In the genomic region with DNA sequence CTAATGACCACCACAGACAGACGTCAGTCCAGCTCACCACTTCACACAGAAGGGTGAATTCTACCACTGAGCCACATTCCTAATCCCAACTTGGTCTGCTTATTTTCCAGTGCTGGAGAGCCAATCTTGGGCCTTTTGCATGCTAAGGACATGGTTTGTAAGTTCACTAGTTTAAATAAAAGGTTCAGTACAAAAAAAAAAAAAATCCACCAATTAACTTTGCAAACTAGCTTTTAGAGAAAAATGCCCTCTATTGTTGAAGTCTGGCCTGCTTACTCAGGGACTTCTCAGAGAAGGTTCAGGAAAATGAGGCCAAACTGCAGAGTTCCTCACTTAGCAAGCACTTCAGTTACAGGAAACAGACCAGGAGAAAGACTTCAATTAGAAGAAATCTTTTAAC, we compare ENCODE assay signal across 8 mouse cellular contexts. TPM values are rescaled to one million over a fixed set of nuclear protein-coding genes. Genes with fewer than 3 reads are reported as not detected.
DNase-seq lines count a peak whose midpoint lies in the region; ATAC-seq and TF ChIP-seq lines count a peak whose summit lies in the region.

No protein-coding gene starts in this region.

- peak overlapping the region; percentile 62 for H3K27ac ChIP-seq in left cerebral cortex, adult 2 months
- no peak overlapping the region for H3K27ac ChIP-seq in embryonic facial prominence, embryonic 10.5 days (replicated peaks)
- no peak overlapping the region for H3K27ac ChIP-seq in neural tube, embryonic 13.5 days (replicated peaks)

- H3K9ac ChIP-seq in neural tube, embryonic 13.5 days = peak overlapping the region; percentile 71; the same call in 1 of the 2 replicates

- peaks cover 7% of the 10 kb centered on the region; the same call in 1 of the 2 replicates for H3K36me3 ChIP-seq in embryonic facial prominence, embryonic 10.5 days (replicated peaks)
- H3K36me3 ChIP-seq in neural tube, embryonic 13.5 days = peaks cover 6% of the 10 kb centered on the region; the same call in 1 of the 2 replicates

- DNase-seq in left cerebral cortex, adult 2 months (ENCODE audit: extremely low spot score in 1 of 2, low spot score in 2 of 2) = no peak
- DNase-seq in left cerebral cortex, adult 11 months (ENCODE audit: low spot score) = no peak
- DNase-seq in embryonic facial prominence, embryonic 10.5 days (ENCODE audit: low spot score) = no peak
- peak; percentile 28 for DNase-seq in induced T-regulatory cell, adult 2 months (ENCODE audit: low read depth)
- no peak for DNase-seq in right cerebral cortex, postnatal 25 days
- DNase-seq in ovary, postnatal 36 days (ENCODE audit: low spot score) = no peak
- no peak for DNase-seq in gastrocnemius, postnatal 36 days

- peaks cover 5% of the 10 kb centered on the region; the same call in 1 of the 2 replicates for H3K9me3 ChIP-seq in embryonic facial prominence, embryonic 10.5 days
- peaks cover 10% of the 10 kb centered on the region for H3K9me3 ChIP-seq in neural tube, embryonic 13.5 days

- peak overlapping the region; percentile 84 for H3K4me3 ChIP-seq in left cerebral cortex, adult 2 months
- H3K4me3 ChIP-seq in embryonic facial prominence, embryonic 10.5 days = peak overlapping the region; percentile 77
- H3K4me3 ChIP-seq in neural tube, embryonic 13.5 days = peak overlapping the region; percentile 63; the same call in 1 of the 2 replicates

- H3K4me1 ChIP-seq in embryonic facial prominence, embryonic 10.5 days = peaks cover 7% of the 10 kb centered on the region
- H3K4me1 ChIP-seq in neural tube, embryonic 13.5 days (replicated peaks) = peaks cover 11% of the 10 kb centered on the region

- TF ChIP-seq CTCF in left cerebral cortex, adult 2 months (IDR thresholded peaks at IDR 0.05) = no peak

- intact Hi-C loops in left cerebral cortex, adult 2 months (cut with DNase I) = no loop called here
- intact Hi-C loops in gastrocnemius, postnatal 36 days (cut with DNase I) = no loop called here

- peaks cover 20% of the 10 kb centered on the region for H3K27me3 ChIP-seq in embryonic facial prominence, embryonic 10.5 days (replicated peaks; ENCODE audit: low read depth, poor library complexity, severe bottlenecking)
- H3K27me3 ChIP-seq in neural tube, embryonic 13.5 days = peaks cover 18% of the 10 kb centered on the region

- peak overlapping the region; percentile 96 for H3K4me2 ChIP-seq in neural tube, embryonic 13.5 days

- 39% methylated on average over 1 of the region's 1 CpGs for WGBS in embryonic facial prominence, embryonic 10.5 days
- 57% methylated on average over 1 of the region's 1 CpGs for WGBS in neural tube, embryonic 13.5 days

- no peak for ATAC-seq in neural tube, embryonic 13.5 days (ENCODE audit: low read depth)

RNA-seq across cellular contexts. Expression of a gene that starts 1.4 kb away (rescaled TPM):
- total RNA-seq in left cerebral cortex, adult 2 months (2021) = 10 to 100 TPM; 29.8 to 29.9 TPM
- 5.3 and 7.2 TPM in 2 replicates for polyA plus RNA-seq in embryonic facial prominence, embryonic 10.5 days (2016; fragmentation: Nextera tagmentation; extraction: Ambion mirVana)
- polyA plus RNA-seq in neural tube, embryonic 13.5 days (2015; fragmentation: Nextera tagmentation; extraction: Ambion mirVana) = 6.5 and 9.4 TPM in 2 replicates
- 10 to 100 TPM; 12.8 to 14.7 TPM for total RNA-seq in gastrocnemius, postnatal 36 days (2021)
